In genomic region chr2:178163981-178164380, GRCm38 (mm10) we compare ENCODE assay signal across 35 mouse cellular contexts. TPM values are rescaled to one million over a fixed set of nuclear protein-coding genes. Genes with fewer than 3 reads are reported as not detected.
"Had no signal": no experiment of that assay in that cellular context is flagged by ENCODE, and none has a peak within 500 bp of the region (broad histone marks: within the 10 kb centered on the region; RNA-seq: fewer than 3 reads in every experiment).

No protein-coding gene starts in this region.

- H3K4me3 ChIP-seq: heart, embryonic 12.5 days; heart, embryonic 13.5 days; heart, embryonic 15.5 days; hindbrain, embryonic 10.5 days; hindbrain, embryonic 12.5 days; hindbrain, embryonic 13.5 days; hindbrain, embryonic 15.5 days; intestine, embryonic 15.5 days; kidney, embryonic 15.5 days; left cerebral cortex, adult 2 months had no signal

- H3K4me1 ChIP-seq: heart, embryonic 12.5 days; heart, embryonic 13.5 days; heart, embryonic 15.5 days; intestine, embryonic 15.5 days; kidney, embryonic 15.5 days had no signal

- DNase-seq: heart, postnatal 10 days; heart, postnatal 14 days; heart, postnatal 36 days; heart, postnatal 4 days; kidney, adult 11 months; kidney, adult 18-20 months; kidney, adult 2 months; kidney, adult 8-10 months; kidney, adult 9 months; kidney, postnatal 10 days; kidney, postnatal 14 days; kidney, postnatal 25 days; kidney, postnatal 36 days; kidney, postnatal 4 days; layer of hippocampus, adult 9-11 months; layer of hippocampus, postnatal 36 days had no signal

- ATAC-seq: hindbrain, embryonic 16.5 days; hindbrain, postnatal 0 days; inflammation-experienced regulatory T-cells, adult 6 months; intestine, embryonic 15.5 days; intestine, embryonic 16.5 days; intestine, postnatal 0 days had no signal

- H3K9ac ChIP-seq: heart, embryonic 12.5 days; heart, embryonic 13.5 days; heart, embryonic 15.5 days; hindbrain, embryonic 12.5 days; hindbrain, embryonic 13.5 days; hindbrain, embryonic 14.5 days; hindbrain, embryonic 15.5 days; intestine, embryonic 15.5 days; kidney, embryonic 15.5 days had no signal

- H3K9me3 ChIP-seq: heart, embryonic 12.5 days; heart, embryonic 13.5 days; heart, embryonic 15.5 days; hindbrain, embryonic 10.5 days; hindbrain, embryonic 12.5 days; hindbrain, embryonic 13.5 days; hindbrain, embryonic 15.5 days; intestine, embryonic 15.5 days; kidney, embryonic 15.5 days had no signal

- H3K36me3 ChIP-seq: heart, embryonic 12.5 days; heart, embryonic 13.5 days; heart, embryonic 15.5 days; hindbrain, embryonic 10.5 days; hindbrain, embryonic 12.5 days; hindbrain, embryonic 13.5 days; hindbrain, embryonic 15.5 days; intestine, embryonic 15.5 days; kidney, embryonic 15.5 days had no signal

- H3K4me2 ChIP-seq: heart, embryonic 11.5 days; heart, embryonic 12.5 days; heart, embryonic 13.5 days; heart, embryonic 15.5 days; hindbrain, embryonic 12.5 days; hindbrain, embryonic 13.5 days; hindbrain, embryonic 14.5 days; hindbrain, embryonic 15.5 days; intestine, embryonic 15.5 days; kidney, embryonic 15.5 days had no signal

- H3K27ac ChIP-seq: heart, embryonic 13.5 days; heart, embryonic 15.5 days; hindbrain, embryonic 10.5 days; hindbrain, embryonic 12.5 days; hindbrain, embryonic 13.5 days; hindbrain, embryonic 14.5 days; hindbrain, embryonic 15.5 days; hindbrain, postnatal 0 days; intestine, embryonic 15.5 days; kidney, embryonic 15.5 days; kidney, postnatal 0 days; left cerebral cortex, adult 2 months had no signal

- H3K27me3 ChIP-seq: hindbrain, embryonic 12.5 days; hindbrain, embryonic 13.5 days; hindbrain, embryonic 15.5 days; intestine, embryonic 15.5 days; kidney, embryonic 15.5 days had no signal

RNA-seq across cellular contexts. Expression of gene Phactr3, which starts 45.2 kb away (rescaled TPM):
- total RNA-seq: hematopoietic stem cell, adult 5-6 weeks had no signal
